Mouse (Mus musculus) kidney, adult 2 months (tissue): Measurements from ENCODE around the gene Vti1a.

Experiments used
- CTCF ChIP-seq: fragments of 200-500 bp; conservative IDR thresholded peaks from 2 replicates; pipeline ENCODE4 v1.5.1; 2011; ENCODE audit warnings: low read depth, mild to moderate bottlenecking, control low read depth, low read length, moderate library complexity, mixed read lengths; ENCODE audit not compliant: insufficient read depth, insufficient read length
- POLR2A ChIP-seq: fragments of 200-500 bp; IDR thresholded peaks from one replicate; pipeline ENCODE4 v1.6.1; 2011; ENCODE audit warnings: low read depth, low read length, control low read depth

- TF ChIP-seq CTCF (no peak), POLR2A (no peak)
Measured at GRCm38 (mm10) chr19:55564104-55564938, 248.2 kb downstream of the Vti1a start.
